11 mouse cellular contexts compared by ENCODE assay signal in genomic region chr4:95054336-95054735, GRCm38 (mm10). TPM values are rescaled to one million over a fixed set of nuclear protein-coding genes. Genes with fewer than 3 reads are reported as not detected.
DNase-seq lines count a peak whose midpoint lies in the region; ATAC-seq and TF ChIP-seq lines count a peak whose summit lies in the region.
"Had no signal": no experiment of that assay in that cellular context is flagged by ENCODE, and none has a peak within 500 bp of the region (broad histone marks: within the 10 kb centered on the region; RNA-seq: fewer than 3 reads in every experiment).

No protein-coding gene starts in this region.

- H3K9me3 ChIP-seq in lung, embryonic 16.5 days (ENCODE audit: control insufficient read depth, low read length), result no peaks in the 10 kb centered on the region
- no peaks in the 10 kb centered on the region for H3K9me3 ChIP-seq in limb, embryonic 13.5 days
- no peaks in the 10 kb centered on the region for H3K9me3 ChIP-seq in stomach, embryonic 15.5 days
- H3K9me3 ChIP-seq: liver, embryonic 13.5 days had no signal

- H3K4me3 ChIP-seq in gastrocnemius, adult 2 months, result peak overlapping the region; percentile 85
- peak overlapping the region; percentile 87 for H3K4me3 ChIP-seq in lung, embryonic 16.5 days (ENCODE audit: low read length)
- peak overlapping the region; percentile 82; the same call in 1 of the 2 replicates for H3K4me3 ChIP-seq in limb, embryonic 13.5 days
- H3K4me3 ChIP-seq in stomach, embryonic 15.5 days (replicated peaks), result no peak overlapping the region
- H3K4me3 ChIP-seq: erythroblast, embryonic 14.5 days had no signal

- H3K27me3 ChIP-seq in lung, embryonic 16.5 days (ENCODE audit: control insufficient read depth, insufficient read depth, low read depth, low read length), result no peaks in the 10 kb centered on the region
- H3K27me3 ChIP-seq in limb, embryonic 13.5 days, result no peaks in the 10 kb centered on the region
- H3K27me3 ChIP-seq in stomach, embryonic 15.5 days (replicated peaks), result no peaks in the 10 kb centered on the region

- no peak for DNase-seq in gastrocnemius, adult 2 months
- DNase-seq in gastrocnemius, postnatal 10 days, result no peak
- no peak for DNase-seq in lung, postnatal 36 days
- DNase-seq in testis, postnatal 10 days (ENCODE audit: low spot score), result no peak
- DNase-seq in urinary bladder, postnatal 10 days (ENCODE audit: low spot score), result no peak
- DNase-seq: liver, embryonic 13.5 days had no signal

- H3K9ac ChIP-seq in lung, embryonic 16.5 days (ENCODE audit: low read length), result peak overlapping the region; percentile 21; the same call in 1 of the 2 replicates
- H3K9ac ChIP-seq in limb, embryonic 13.5 days, result no peak overlapping the region
- no peak overlapping the region for H3K9ac ChIP-seq in stomach, embryonic 15.5 days

- H3K27ac ChIP-seq in gastrocnemius, adult 2 months, result peak overlapping the region; percentile 99
- peak overlapping the region; percentile 72 for H3K27ac ChIP-seq in lung, embryonic 16.5 days (ENCODE audit: low read length)
- H3K27ac ChIP-seq in limb, embryonic 13.5 days, result no peak overlapping the region; the same call in 1 of the 2 replicates
- peak overlapping the region; percentile 97 for H3K27ac ChIP-seq in stomach, embryonic 15.5 days

- H3K4me1 ChIP-seq in lung, embryonic 16.5 days (replicated peaks; ENCODE audit: control insufficient read depth, insufficient read depth, low read length), result peaks cover 18% of the 10 kb centered on the region
- H3K4me1 ChIP-seq in limb, embryonic 13.5 days, result peaks cover 12% of the 10 kb centered on the region
- H3K4me1 ChIP-seq in stomach, embryonic 15.5 days, result 0 out of 2 replicates have a peak, but pooled peaks cover 9% of the 10 kb centered on the region

- no peak for TF ChIP-seq CTCF in gastrocnemius, adult 2 months (IDR thresholded peaks at IDR 0.05)

- intact Hi-C loops in gastrocnemius, adult 2 months (cut with DNase I), result loop anchor here (5.0 to 10.0 kb wide), 3 partner anchors 330 to 583 kb away; no protein-coding TSS in a partner anchor

- no peak for ATAC-seq in lung, embryonic 16.5 days (ENCODE audit: low read depth)
- no peak for ATAC-seq in limb, embryonic 13.5 days (ENCODE audit: low FRiP score, low read depth)
- no peak for ATAC-seq in stomach, embryonic 15.5 days (ENCODE audit: insufficient read depth, low FRiP score, low read depth)
- ATAC-seq: inflammation-experienced regulatory T-cells, adult 6 months had no signal

- H3K36me3 ChIP-seq in lung, embryonic 16.5 days (ENCODE audit: control insufficient read depth, insufficient read depth, low read length), result 0 out of 2 replicates have a peak, but pooled peaks cover 2% of the 10 kb centered on the region
- no peaks in the 10 kb centered on the region for H3K36me3 ChIP-seq in limb, embryonic 13.5 days
- no peaks in the 10 kb centered on the region for H3K36me3 ChIP-seq in stomach, embryonic 15.5 days
- H3K36me3 ChIP-seq: liver, embryonic 13.5 days had no signal

- H3K4me2 ChIP-seq in lung, embryonic 16.5 days (ENCODE audit: low read depth, low read length), result peak overlapping the region; percentile 74
- H3K4me2 ChIP-seq in limb, embryonic 13.5 days (replicated peaks), result peak overlapping the region; percentile 93
- H3K4me2 ChIP-seq in stomach, embryonic 15.5 days, result peak overlapping the region; percentile 70; the same call in 1 of the 2 replicates

- WGBS in lung, embryonic 16.5 days, result 33% methylated on average over 4 of the region's 4 CpGs
- WGBS in limb, embryonic 13.5 days, result 24% methylated on average over 4 of the region's 4 CpGs
- 33% methylated on average over 4 of the region's 4 CpGs for WGBS in stomach, embryonic 15.5 days

RNA-seq across cellular contexts. Expression of gene Jun, which starts 2.3 kb away (rescaled TPM):
- 10 to 100 TPM; 41.1 to 59.2 TPM for total RNA-seq in gastrocnemius, adult 2 months (2021)
- total RNA-seq in gastrocnemius, postnatal 10 days (2021), result 100 to 1,000 TPM in 1 of 2 experiments, 10 to 100 TPM in 1; 31.5 to 100 TPM
- polyA plus RNA-seq in lung, embryonic 16.5 days (2015; fragmentation: Nextera tagmentation; extraction: Ambion mirVana), result 110 and 119 TPM in 2 replicates
- polyA plus RNA-seq in limb, embryonic 13.5 days (2015; fragmentation: Nextera tagmentation; extraction: Ambion mirVana), result 101 and 102 TPM in 2 replicates
- 102 and 103 TPM in 2 replicates for polyA plus RNA-seq in stomach, embryonic 15.5 days (2015; fragmentation: Nextera tagmentation; extraction: Ambion mirVana)
